Mouse (Mus musculus) erythroid progenitor cell, adult 5-6 weeks (primary cell): ENCODE data around the gene Obp2a. TPM values are rescaled to one million over a fixed set of nuclear protein-coding genes. Genes with fewer than 3 reads are reported as not detected.
"Not testable (repeated sequence)": the region's sequence is repeated elsewhere in the genome, so short reads cannot be mapped to it uniquely, and the experiment has no call there.

ENCODE experiments used
- ATAC-seq: replicated peaks from 2 replicates; pipeline ENCODE4 v1.8.0; 2016; ENCODE audit warnings: moderate number of reproducible peaks, mild to moderate bottlenecking, moderate TSS enrichment, inconsistent platforms; ENCODE audit not compliant: poor library complexity, low FRiP score, severe bottlenecking
- total RNA-seq, 2 experiments: library from RNA; stranded (forward) in 1 of 2; stranded (reverse) in 1 of 2; fragments of 150-400 nt in 1 of 2; fragments of 186-747, 209-891 nt in 1 of 2; gene quantifications; 2 replicates each; pipeline versions ENCODE4 v1.2.3 to v1.2.4; 2015 to 2017; ENCODE audit warnings: low replicate concordance in 2 of 2

Obp2a gene
- total RNA-seq, 2 experiments from 2014 or later, result not detected

GRCm38 (mm10) chr2:25708121-25708520, 8.3 kb downstream of the Obp2a start:
- no peak for ATAC-seq

- ATAC-seq, result not testable (repeated sequence)
Measured at GRCm38 (mm10) chr2:25709056-25709455, 9.2 kb downstream of the Obp2a start.

GRCm38 (mm10) chr2:25709791-25710190, 9.9 kb downstream of the Obp2a start:
- not testable (repeated sequence) for ATAC-seq

GRCm38 (mm10) chr2:25711641-25712040, 11.8 kb downstream of the Obp2a start:
- not testable (repeated sequence) for ATAC-seq

GRCm38 (mm10) chr2:25717222-25717621, 17.4 kb downstream of the Obp2a start:
- no peak for ATAC-seq

GRCm38 (mm10) chr2:25733199-25733930, 33.5 kb downstream of the Obp2a start:
- ATAC-seq, result no peak

GRCm38 (mm10) chr2:25736709-25737108, 36.9 kb downstream of the Obp2a start, which contains the start of gene Obp2b:
Gene Obp2b (plus strand): TSS chr2:25737009.
- not testable (repeated sequence) for ATAC-seq

GRCm38 (mm10) chr2:25741671-25742070, 41.8 kb downstream of the Obp2a start:
- 0 out of 2 replicates have a peak, but pooled peaks have one; percentile 30 for ATAC-seq

Other genes starting within 250 kb of the Obp2a start
- not detected in 2 replicates for gene Clic3, start 243.2 kb upstream of the Obp2a start, total RNA-seq (2015; ENCODE audit: low replicate concordance)
- gene Clic3, start 243.2 kb upstream of the Obp2a start, total RNA-seq (2017; ENCODE audit: low replicate concordance), result not detected in 2 replicates
- gene Paxx, start 238.9 kb upstream of the Obp2a start, total RNA-seq (2015; ENCODE audit: low replicate concordance), result 17.6 and 24.5 TPM in 2 replicates
- gene Paxx, start 238.9 kb upstream of the Obp2a start, total RNA-seq (2017; ENCODE audit: low replicate concordance), result 5.3 TPM in 1 of 2 replicates, not detected in the other
- gene Ptgds, start 230.0 kb upstream of the Obp2a start, total RNA-seq (2015; ENCODE audit: low replicate concordance), result not detected in 2 replicates
- gene Ptgds, start 230.0 kb upstream of the Obp2a start, total RNA-seq (2017; ENCODE audit: low replicate concordance), result not detected in 2 replicates
- not detected in 2 replicates for gene Lcn12, start 206.1 kb upstream of the Obp2a start, total RNA-seq (2015; ENCODE audit: low replicate concordance)
- gene Lcn12, start 206.1 kb upstream of the Obp2a start, total RNA-seq (2017; ENCODE audit: low replicate concordance), result not detected in 2 replicates
- gene Fbxw5, start 199.3 kb upstream of the Obp2a start, total RNA-seq (2015; ENCODE audit: low replicate concordance), result 10.1 and 13.0 TPM in 2 replicates
- gene Fbxw5, start 199.3 kb upstream of the Obp2a start, total RNA-seq (2017; ENCODE audit: low replicate concordance), result 3.6 and 20.9 TPM in 2 replicates
- not detected in 2 replicates for gene C8g, start 198.3 kb upstream of the Obp2a start, total RNA-seq (2015; ENCODE audit: low replicate concordance)
- gene C8g, start 198.3 kb upstream of the Obp2a start, total RNA-seq (2017; ENCODE audit: low replicate concordance), result 0.64 TPM in 1 of 2 replicates, not detected in the other
- 6.8 and 10.5 TPM in 2 replicates for gene Traf2, start 153.1 kb upstream of the Obp2a start, total RNA-seq (2015; ENCODE audit: low replicate concordance)
- 5.0 and 17.6 TPM in 2 replicates for gene Traf2, start 153.1 kb upstream of the Obp2a start, total RNA-seq (2017; ENCODE audit: low replicate concordance)
- 70.3 and 72.1 TPM in 2 replicates for gene Edf1, start 142.2 kb upstream of the Obp2a start, total RNA-seq (2015; ENCODE audit: low replicate concordance)
- 58.1 and 65.0 TPM in 2 replicates for gene Edf1, start 142.2 kb upstream of the Obp2a start, total RNA-seq (2017; ENCODE audit: low replicate concordance)
- 0.72 TPM in 1 of 2 replicates, not detected in the other for gene Mamdc4, start 125.2 kb upstream of the Obp2a start, total RNA-seq (2015; ENCODE audit: low replicate concordance)
- gene Mamdc4, start 125.2 kb upstream of the Obp2a start, total RNA-seq (2017; ENCODE audit: low replicate concordance), result 2.6 TPM in 1 of 2 replicates, not detected in the other
- gene Phpt1, start 124.8 kb upstream of the Obp2a start, total RNA-seq (2015; ENCODE audit: low replicate concordance), result 3.6 TPM in 1 of 2 replicates, not detected in the other
- gene Phpt1, start 124.8 kb upstream of the Obp2a start, total RNA-seq (2017; ENCODE audit: low replicate concordance), result 1.1 TPM in 1 of 2 replicates, not detected in the other
- 0.36 TPM in 1 of 2 replicates, not detected in the other for gene Ajm1, start 118.3 kb upstream of the Obp2a start, total RNA-seq (2015; ENCODE audit: low replicate concordance)
- not detected in 2 replicates for gene Ajm1, start 118.3 kb upstream of the Obp2a start, total RNA-seq (2017; ENCODE audit: low replicate concordance)
- 6.5 and 23.1 TPM in 2 replicates for gene Rabl6, start 91.5 kb upstream of the Obp2a start, total RNA-seq (2015; ENCODE audit: low replicate concordance)
- gene Rabl6, start 91.5 kb upstream of the Obp2a start, total RNA-seq (2017; ENCODE audit: low replicate concordance), result 9.3 and 20.5 TPM in 2 replicates
- gene Ccdc183, start 82.4 kb upstream of the Obp2a start, total RNA-seq (2015; ENCODE audit: low replicate concordance), result not detected in 2 replicates
- not detected in 2 replicates for gene Ccdc183, start 82.4 kb upstream of the Obp2a start, total RNA-seq (2017; ENCODE audit: low replicate concordance)
- 26.3 TPM in 1 of 2 replicates, not detected in the other for gene Tmem141, start 78.0 kb upstream of the Obp2a start, total RNA-seq (2015; ENCODE audit: low replicate concordance)
- gene Tmem141, start 78.0 kb upstream of the Obp2a start, total RNA-seq (2017; ENCODE audit: low replicate concordance), result 5.5 TPM in 1 of 2 replicates, not detected in the other
- gene Fcna, start 72.0 kb upstream of the Obp2a start, total RNA-seq (2015; ENCODE audit: low replicate concordance), result 85.1 and 103 TPM in 2 replicates
- 28.7 and 55.7 TPM in 2 replicates for gene Fcna, start 72.0 kb upstream of the Obp2a start, total RNA-seq (2017; ENCODE audit: low replicate concordance)
- gene Lcn8, start 46.9 kb upstream of the Obp2a start, total RNA-seq (2015; ENCODE audit: low replicate concordance), result not detected in 2 replicates
- gene Lcn8, start 46.9 kb upstream of the Obp2a start, total RNA-seq (2017; ENCODE audit: low replicate concordance), result not detected in 2 replicates
- not detected in 2 replicates for gene Lcn5, start 42.1 kb upstream of the Obp2a start, total RNA-seq (2015; ENCODE audit: low replicate concordance)
- gene Lcn5, start 42.1 kb upstream of the Obp2a start, total RNA-seq (2017; ENCODE audit: low replicate concordance), result not detected in 2 replicates
- not detected in 2 replicates for gene Lcn6, start 23.3 kb upstream of the Obp2a start, total RNA-seq (2015; ENCODE audit: low replicate concordance)
- gene Lcn6, start 23.3 kb upstream of the Obp2a start, total RNA-seq (2017; ENCODE audit: low replicate concordance), result not detected in 2 replicates
- gene Lcn10, start 17.3 kb upstream of the Obp2a start, total RNA-seq (2015; ENCODE audit: low replicate concordance), result not detected in 2 replicates
- gene Lcn10, start 17.3 kb upstream of the Obp2a start, total RNA-seq (2017; ENCODE audit: low replicate concordance), result not detected in 2 replicates
- gene Bmyc, start 6.7 kb downstream of the Obp2a start, total RNA-seq (2015; ENCODE audit: low replicate concordance), result 2.5 and 3.2 TPM in 2 replicates
- gene Bmyc, start 6.7 kb downstream of the Obp2a start, total RNA-seq (2017; ENCODE audit: low replicate concordance), result not detected in 2 replicates
- gene Obp2b, start 37.0 kb downstream of the Obp2a start, total RNA-seq (2015; ENCODE audit: low replicate concordance), result not detected in 2 replicates
- not detected in 2 replicates for gene Obp2b, start 37.0 kb downstream of the Obp2a start, total RNA-seq (2017; ENCODE audit: low replicate concordance)
- not detected in 2 replicates for gene Lcn3, start 65.5 kb downstream of the Obp2a start, total RNA-seq (2015; ENCODE audit: low replicate concordance)
- not detected in 2 replicates for gene Lcn3, start 65.5 kb downstream of the Obp2a start, total RNA-seq (2017; ENCODE audit: low replicate concordance)
- gene Lcn11, start 77.0 kb downstream of the Obp2a start, total RNA-seq (2015; ENCODE audit: low replicate concordance), result not detected in 2 replicates
- not detected in 2 replicates for gene Lcn11, start 77.0 kb downstream of the Obp2a start, total RNA-seq (2017; ENCODE audit: low replicate concordance)
- gene Gm13539, start 82.2 kb downstream of the Obp2a start, total RNA-seq (2015; ENCODE audit: low replicate concordance), result not detected in 2 replicates
- gene Gm13539, start 82.2 kb downstream of the Obp2a start, total RNA-seq (2017; ENCODE audit: low replicate concordance), result not detected in 2 replicates
- gene Glt6d1, start 115.8 kb downstream of the Obp2a start, total RNA-seq (2015; ENCODE audit: low replicate concordance), result not detected in 2 replicates
- not detected in 2 replicates for gene Glt6d1, start 115.8 kb downstream of the Obp2a start, total RNA-seq (2017; ENCODE audit: low replicate concordance)
- not detected in 2 replicates for gene Lcn9, start 123.1 kb downstream of the Obp2a start, total RNA-seq (2015; ENCODE audit: low replicate concordance)
- not detected in 2 replicates for gene Lcn9, start 123.1 kb downstream of the Obp2a start, total RNA-seq (2017; ENCODE audit: low replicate concordance)
- not detected in 2 replicates for gene Sohlh1, start 147.2 kb downstream of the Obp2a start, total RNA-seq (2015; ENCODE audit: low replicate concordance)
- gene Sohlh1, start 147.2 kb downstream of the Obp2a start, total RNA-seq (2017; ENCODE audit: low replicate concordance), result not detected in 2 replicates
- not detected in 2 replicates for gene Kcnt1, start 163.7 kb downstream of the Obp2a start, total RNA-seq (2015; ENCODE audit: low replicate concordance)
- gene Kcnt1, start 163.7 kb downstream of the Obp2a start, total RNA-seq (2017; ENCODE audit: low replicate concordance), result not detected in 2 replicates